ENCODE assay signal across 11 mouse cellular contexts in genomic region chr5:102629362-102629771, GRCm38 (mm10).
DNase-seq lines count a peak whose midpoint lies in the region; ATAC-seq and TF ChIP-seq lines count a peak whose summit lies in the region.
"Had no signal": no experiment of that assay in that cellular context is flagged by ENCODE, and none has a peak within 500 bp of the region (broad histone marks: within the 10 kb centered on the region; RNA-seq: fewer than 3 reads in every experiment).

No protein-coding gene starts in this region.

- H3K27ac ChIP-seq in lung, embryonic 14.5 days (ENCODE audit: low read depth): no peak overlapping the region
- no peak overlapping the region for H3K27ac ChIP-seq in hindbrain, embryonic 16.5 days (ENCODE audit: low read depth, low read length)
- H3K27ac ChIP-seq in hindbrain, embryonic 11.5 days (ENCODE audit: low read depth, low read length): no peak overlapping the region
- H3K27ac ChIP-seq: hindbrain, embryonic 13.5 days; limb, embryonic 12.5 days had no signal

- no peak for TF ChIP-seq CTCF in lung, embryonic 14.5 days (IDR thresholded peaks at IDR 0.05; ENCODE audit: low read depth)

- no peaks in the 10 kb centered on the region for H3K4me1 ChIP-seq in lung, embryonic 14.5 days (ENCODE audit: insufficient read depth)
- no peaks in the 10 kb centered on the region for H3K4me1 ChIP-seq in hindbrain, embryonic 16.5 days (ENCODE audit: control insufficient read depth, insufficient read depth, low read depth, low read length)
- H3K4me1 ChIP-seq in hindbrain, embryonic 11.5 days (replicated peaks; ENCODE audit: control insufficient read depth, insufficient read depth, low read length): no peaks in the 10 kb centered on the region
- H3K4me1 ChIP-seq: limb, embryonic 12.5 days had no signal

- H3K9me3 ChIP-seq in lung, embryonic 14.5 days (ENCODE audit: low read depth, low read length): no peaks in the 10 kb centered on the region
- H3K9me3 ChIP-seq in hindbrain, embryonic 16.5 days (ENCODE audit: control insufficient read depth, low read length): no peaks in the 10 kb centered on the region
- no peaks in the 10 kb centered on the region for H3K9me3 ChIP-seq in hindbrain, embryonic 11.5 days (ENCODE audit: control insufficient read depth, low read length)
- H3K9me3 ChIP-seq: hindbrain, embryonic 13.5 days; limb, embryonic 12.5 days had no signal

- ATAC-seq in lung, embryonic 14.5 days (ENCODE audit: insufficient read depth): 0 out of 2 replicates have a peak, but pooled peaks have one; percentile 70
- no peak for ATAC-seq in hindbrain, embryonic 16.5 days
- no peak for ATAC-seq in hindbrain, embryonic 11.5 days (ENCODE audit: low FRiP score)
- ATAC-seq in megakaryocyte-erythroid progenitor cell, adult 5-6 weeks (replicated peaks; ENCODE audit: low FRiP score, low TSS enrichment, poor library complexity, severe bottlenecking): no peak

- H3K27me3 ChIP-seq in lung, embryonic 14.5 days (ENCODE audit: insufficient read depth, low read length): no peaks in the 10 kb centered on the region
- no peaks in the 10 kb centered on the region for H3K27me3 ChIP-seq in hindbrain, embryonic 16.5 days (replicated peaks; ENCODE audit: control insufficient read depth, insufficient read depth, low read length)
- H3K27me3 ChIP-seq in hindbrain, embryonic 11.5 days (ENCODE audit: control insufficient read depth, insufficient read depth, low read length): no peaks in the 10 kb centered on the region
- H3K27me3 ChIP-seq: hindbrain, embryonic 13.5 days; limb, embryonic 12.5 days had no signal

- no peak overlapping the region for H3K4me2 ChIP-seq in lung, embryonic 14.5 days
- no peak overlapping the region for H3K4me2 ChIP-seq in hindbrain, embryonic 16.5 days (ENCODE audit: low read length)
- H3K4me2 ChIP-seq in hindbrain, embryonic 11.5 days (replicated peaks; ENCODE audit: low read depth, low read length): no peak overlapping the region
- H3K4me2 ChIP-seq: hindbrain, embryonic 13.5 days; limb, embryonic 12.5 days had no signal

- no peaks in the 10 kb centered on the region for H3K36me3 ChIP-seq in lung, embryonic 14.5 days (ENCODE audit: insufficient read depth)
- H3K36me3 ChIP-seq in hindbrain, embryonic 16.5 days (ENCODE audit: control insufficient read depth, insufficient read depth, low read length): no peaks in the 10 kb centered on the region
- no peaks in the 10 kb centered on the region for H3K36me3 ChIP-seq in hindbrain, embryonic 11.5 days (ENCODE audit: control insufficient read depth, insufficient read depth, low read length)
- H3K36me3 ChIP-seq: hindbrain, embryonic 13.5 days; limb, embryonic 12.5 days had no signal

- WGBS in lung, embryonic 14.5 days: 61% methylated on average over 11 of the region's 11 CpGs
- 80% methylated on average over 11 of the region's 11 CpGs for WGBS in hindbrain, embryonic 16.5 days
- WGBS in hindbrain, embryonic 11.5 days: 80% methylated on average over 11 of the region's 11 CpGs

- H3K4me3 ChIP-seq in lung, embryonic 14.5 days (ENCODE audit: low read depth, low read length): no peak overlapping the region
- H3K4me3 ChIP-seq in hindbrain, embryonic 16.5 days (ENCODE audit: low read length): no peak overlapping the region
- no peak overlapping the region for H3K4me3 ChIP-seq in hindbrain, embryonic 11.5 days (ENCODE audit: low read depth, low read length)
- H3K4me3 ChIP-seq: hindbrain, embryonic 13.5 days; limb, embryonic 12.5 days had no signal

- H3K9ac ChIP-seq in lung, embryonic 14.5 days: no peak overlapping the region
- H3K9ac ChIP-seq in hindbrain, embryonic 16.5 days (ENCODE audit: low read depth, low read length): no peak overlapping the region
- H3K9ac ChIP-seq in hindbrain, embryonic 11.5 days (ENCODE audit: low read depth, low read length): no peak overlapping the region
- H3K9ac ChIP-seq: hindbrain, embryonic 13.5 days; limb, embryonic 12.5 days had no signal

- DNase-seq in 3T3-L1 (ENCODE audit: low read depth, low spot score): peak; percentile 98
- peak; percentile 91 for DNase-seq in NIH3T3 (ENCODE audit: low read depth)
- DNase-seq in gastrocnemius, postnatal 10 days: peak; percentile 38
- peak; percentile 70 for DNase-seq in lung, embryonic 14.5 days
- no peak for DNase-seq in ovary, postnatal 10 days (ENCODE audit: low spot score)
- no peak for DNase-seq in hindbrain, embryonic 11.5 days (ENCODE audit: low spot score)
- DNase-seq: midbrain, embryonic 14.5 days had no signal

Comparison
In these comparisons a context has a peak if more than half of its experiments do, and no peak if none do; other contexts are left out.
1. DNase-seq: peak in 3T3-L1 (single experiment), NIH3T3 (single experiment), gastrocnemius, postnatal 10 days (single experiment) and lung, embryonic 14.5 days (single experiment); none in ovary, postnatal 10 days (single experiment) and hindbrain, embryonic 11.5 days (single experiment).